31 mouse cellular contexts compared by ENCODE assay signal in genomic region chr9:14856922-14857654, GRCm38 (mm10). TPM values are rescaled to one million over a fixed set of nuclear protein-coding genes. Genes with fewer than 3 reads are reported as not detected.
A peak's percentile ranks its signal among the peaks of the same experiment; 100 is the strongest.
DNase-seq lines count a peak whose midpoint lies in the region; ATAC-seq and TF ChIP-seq lines count a peak whose summit lies in the region.
"Had no signal": no experiment of that assay in that cellular context is flagged by ENCODE, and none has a peak within 500 bp of the region (broad histone marks: within the 10 kb centered on the region; RNA-seq: fewer than 3 reads in every experiment).

No protein-coding gene starts in this region.

- H3K4me3 ChIP-seq in heart, embryonic 10.5 days, result no peak overlapping the region
- H3K4me3 ChIP-seq in MEL (ENCODE audit: control insufficient read depth in 1 of 2, insufficient read depth in 1 of 2, low read depth in 2 of 2, low read length in 2 of 2), result no peak overlapping the region
- H3K4me3 ChIP-seq: forebrain, embryonic 10.5 days; limb, embryonic 15.5 days; midbrain, embryonic 12.5 days had no signal

- no peaks in the 10 kb centered on the region for H3K9me3 ChIP-seq in heart, embryonic 10.5 days
- H3K9me3 ChIP-seq in MEL (replicated peaks; ENCODE audit: insufficient read depth, low read length), result no peaks in the 10 kb centered on the region
- H3K9me3 ChIP-seq: forebrain, embryonic 10.5 days; G1E; limb, embryonic 15.5 days; midbrain, embryonic 12.5 days had no signal

- no peak overlapping the region for H3K27ac ChIP-seq in heart, embryonic 10.5 days
- H3K27ac ChIP-seq in MEL (ENCODE audit: control insufficient read depth, low read depth, low read length), result no peak overlapping the region
- H3K27ac ChIP-seq: forebrain, embryonic 10.5 days; limb, embryonic 15.5 days; liver, embryonic 14.5 days; midbrain, embryonic 12.5 days; stomach, postnatal 0 days had no signal

- WGBS in heart, embryonic 10.5 days, result 52% methylated on average over 4 of the region's 4 CpGs

- ATAC-seq in inflammation-experienced regulatory T-cells, adult 6 months, result peak; percentile 32
- ATAC-seq: forebrain, embryonic 16.5 days; hindbrain, embryonic 16.5 days had no signal

- TF ChIP-seq EP300 in MEL (IDR thresholded peaks at IDR 0.05; ENCODE audit: low read depth in 1 of 2, low read length in 2 of 2), result no peak; a peak in 1 of 4 replicates

- TF ChIP-seq POLR2A in MEL (IDR thresholded peaks at IDR 0.05; ENCODE audit: control insufficient read depth in 1 of 2, insufficient read depth in 1 of 2, low read depth in 1 of 2, low read length in 2 of 2, poor library complexity in 1 of 2), result peak in 1 of 2 experiments; percentile 34; a peak in 1 of 4 replicates

- no peak overlapping the region for H3K9ac ChIP-seq in MEL (ENCODE audit: control insufficient read depth, low read depth, low read length, poor library complexity, severe bottlenecking)
- H3K9ac ChIP-seq: limb, embryonic 15.5 days; liver, embryonic 14.5 days; lung, embryonic 14.5 days; midbrain, embryonic 12.5 days had no signal

- DNase-seq in adrenal gland, postnatal 14 days, result peak; percentile 29
- DNase-seq in adrenal gland, adult 2 months, result no peak
- DNase-seq in heart, embryonic 10.5 days (ENCODE audit: low spot score), result peak; percentile 67
- no peak for DNase-seq in heart, adult 8-10 months (ENCODE audit: low spot score)
- DNase-seq in MEL (ENCODE audit: low read depth, low spot score), result peak; percentile 85
- DNase-seq in embryo, embryonic 9.5 days (ENCODE audit: extremely low spot score), result no peak
- DNase-seq: gastrocnemius, postnatal 14 days; heart, adult 18-20 months; kidney, adult 18-20 months; kidney, postnatal 4 days; layer of hippocampus, adult 9-11 months; lung, embryonic 14.5 days; thymus, adult 2 months; thymus, postnatal 4 days had no signal

- no peaks in the 10 kb centered on the region for H3K79me2 ChIP-seq in MEL (ENCODE audit: control insufficient read depth, insufficient read depth, low read length, poor library complexity)

- peaks cover 60% of the 10 kb centered on the region for H3K27me3 ChIP-seq in heart, embryonic 10.5 days (ENCODE audit: insufficient read depth, poor library complexity, severe bottlenecking)
- peaks cover 0 to 11% of the 10 kb centered on the region in 2 experiments; a peak in 2 of 4 replicates for H3K27me3 ChIP-seq in MEL (ENCODE audit: control insufficient read depth in 1 of 2, insufficient read depth in 2 of 2, low read length in 2 of 2)

- H3K36me3 ChIP-seq in heart, embryonic 10.5 days, result no peaks in the 10 kb centered on the region
- peaks cover 0 to 15% of the 10 kb centered on the region in 2 experiments; a peak in 2 of 4 replicates for H3K36me3 ChIP-seq in MEL (ENCODE audit: control insufficient read depth in 1 of 2, insufficient read depth in 2 of 2, low read length in 2 of 2)
- H3K36me3 ChIP-seq: forebrain, embryonic 10.5 days; G1E; limb, embryonic 15.5 days; midbrain, embryonic 12.5 days had no signal

- TF ChIP-seq CTCF in MEL (IDR thresholded peaks at IDR 0.05 in 2 of 3, conservative IDR thresholded peaks at IDR 0.05 in 1 of 3; ENCODE audit: control insufficient read depth in 1 of 3, insufficient read depth in 1 of 3, low read depth in 2 of 3, low read length in 3 of 3, poor library complexity in 1 of 3, severe bottlenecking in 1 of 3), result no peak

- no peak for TF ChIP-seq RAD21 in MEL (IDR thresholded peaks at IDR 0.05; ENCODE audit: low read depth, low read length)

- peaks cover 3% of the 10 kb centered on the region; the same call in 1 of the 2 replicates for H3K4me1 ChIP-seq in heart, embryonic 10.5 days
- H3K4me1 ChIP-seq in MEL (ENCODE audit: control insufficient read depth in 1 of 2, insufficient read depth in 2 of 2, low read length in 2 of 2), result peaks cover 6 to 18% of the 10 kb centered on the region in 2 experiments

TF ChIP-seq in MEL, 35 proteins besides CTCF, POLR2A, EP300 and RAD21:
- TF ChIP-seq GATA1 (IDR thresholded peaks at IDR 0.05; ENCODE audit: low read depth, low read length), result peak; percentile 73
- TF ChIP-seq MXI1 (IDR thresholded peaks at IDR 0.05; ENCODE audit: low read depth, low read length), result no peak
- TF ChIP-seq TAL1 (IDR thresholded peaks at IDR 0.05; ENCODE audit: low read length), result no peak
- TF ChIP-seq CHD2 (IDR thresholded peaks at IDR 0.05; ENCODE audit: low read length), result no peak
- TF ChIP-seq NELFE (IDR thresholded peaks at IDR 0.05; ENCODE audit: low read depth, low read length), result no peak
- TF ChIP-seq ETS1 (IDR thresholded peaks at IDR 0.05; ENCODE audit: low read depth, low read length), result no peak
- TF ChIP-seq ZKSCAN1 (IDR thresholded peaks at IDR 0.05; ENCODE audit: low read depth, low read length), result no peak
- TF ChIP-seq ELF1 (IDR thresholded peaks at IDR 0.05; ENCODE audit: low read depth, low read length), result peak; percentile 10
- peak; percentile 49; the same call in 1 of the 2 replicates for TF ChIP-seq MAX (IDR thresholded peaks at IDR 0.05; ENCODE audit: low read length)
- TF ChIP-seq ZMIZ1 (IDR thresholded peaks at IDR 0.05; ENCODE audit: low read depth, low read length), result no peak
- no peak for TF ChIP-seq MAZ (IDR thresholded peaks at IDR 0.05; ENCODE audit: low read depth, low read length)
TF ChIP-seq in MEL: peak in this region for 3.

RNA-seq across cellular contexts. Expression of gene Gpr83, which starts 2.9 kb away (rescaled TPM):
- 0.23 TPM in 1 of 2 replicates, not detected in the other for total RNA-seq in adrenal gland, postnatal 14 days (2021)
- not detected for total RNA-seq in adrenal gland, adult 2 months (2021)
- polyA plus RNA-seq in adrenal gland, adult 2 months (2012; rRNA removed), result 0.20 and 0.31 TPM in 2 replicates
- polyA plus RNA-seq in heart, embryonic 10.5 days (2016; fragmentation: Nextera tagmentation; extraction: Ambion mirVana), result not detected in 2 replicates
- under 1 TPM in 1 of 4 experiments, not detected in 3; 0.09 TPM for total RNA-seq in heart, adult 8-10 months (2022)
- total RNA-seq in MEL (2012; rRNA removed), result 0.04 TPM in 1 of 2 replicates, not detected in the other
- not detected for polyA plus RNA-seq in MEL (2012; ENCODE audit: insufficient read depth in 1 of 2, insufficient read length in 2 of 2, low read depth in 1 of 2, low replicate concordance in 2 of 2, missing spikeins in 1 of 2)
- polyA plus RNA-seq in inflammation-experienced regulatory T-cells, adult 6 months (2017; shearing (Covaris generic)), result 100 to 1,000 TPM in 1 of 3 experiments, 10 to 100 TPM in 1, 1 to 10 TPM in 1; 1.2 to 109 (median 83.0) TPM
- total RNA-seq: CH12.LX; gastrocnemius, postnatal 14 days; heart, adult 18-20 months; hematopoietic stem cell, adult 5-6 weeks; megakaryocyte, adult 5-6 weeks; monocyte, adult 5-6 weeks had no signal
- polyA plus RNA-seq: G1E; liver, embryonic 14.5 days had no signal

RNA-seq across cellular contexts. Expression of gene Izumo1r, which starts 46.7 kb away (rescaled TPM):
- total RNA-seq in adrenal gland, postnatal 14 days (2021), result 2.4 TPM in 1 of 2 replicates, not detected in the other
- total RNA-seq in adrenal gland, adult 2 months (2021), result not detected
- 0.17 TPM in 1 of 2 replicates, not detected in the other for polyA plus RNA-seq in adrenal gland, adult 2 months (2012; rRNA removed)
- 0.10 TPM in 1 of 2 replicates, not detected in the other for polyA plus RNA-seq in heart, embryonic 10.5 days (2016; fragmentation: Nextera tagmentation; extraction: Ambion mirVana)
- total RNA-seq in heart, adult 8-10 months (2022), result not detected
- not detected in 2 replicates for total RNA-seq in MEL (2012; rRNA removed)
- not detected for polyA plus RNA-seq in MEL (2012; ENCODE audit: insufficient read depth in 1 of 2, insufficient read length in 2 of 2, low read depth in 1 of 2, low replicate concordance in 2 of 2, missing spikeins in 1 of 2)
- polyA plus RNA-seq in inflammation-experienced regulatory T-cells, adult 6 months (2017; shearing (Covaris generic)), result 1,000 to 10,000 TPM in 2 of 3 experiments, 100 to 1,000 TPM in 1; 294 to 1,489 (median 1,424) TPM
- total RNA-seq: adrenal gland, postnatal 4 days; CH12.LX; gastrocnemius, postnatal 14 days; hematopoietic stem cell, adult 5-6 weeks; left cerebral cortex, adult 18-20 months; left cerebral cortex, postnatal 36 days; monocyte, adult 5-6 weeks had no signal
- polyA plus RNA-seq: forebrain, embryonic 10.5 days; forebrain, embryonic 16.5 days; G1E; hindbrain, embryonic 16.5 days; kidney, embryonic 16.5 days; liver, embryonic 14.5 days; midbrain, embryonic 12.5 days; stomach, postnatal 0 days had no signal

Comparison
In these comparisons a context has a peak if more than half of its experiments do, and no peak if none do; other contexts are left out.
1. DNase-seq: peak in adrenal gland, postnatal 14 days (single experiment), heart, embryonic 10.5 days (single experiment) and MEL (single experiment); none in adrenal gland, adult 2 months (single experiment), heart, adult 8-10 months (single experiment) and embryo, embryonic 9.5 days (single experiment).